Mouse (Mus musculus): ENCODE measurements around the gene Ubxn6. TPM values are rescaled to one million over a fixed set of nuclear protein-coding genes. Genes with fewer than 3 reads are reported as not detected.

Ubxn6 gene
- total and polyA plus RNA-seq, 3 experiments: 28.2 to 42.2 TPM; not detected in 1

DNA sequence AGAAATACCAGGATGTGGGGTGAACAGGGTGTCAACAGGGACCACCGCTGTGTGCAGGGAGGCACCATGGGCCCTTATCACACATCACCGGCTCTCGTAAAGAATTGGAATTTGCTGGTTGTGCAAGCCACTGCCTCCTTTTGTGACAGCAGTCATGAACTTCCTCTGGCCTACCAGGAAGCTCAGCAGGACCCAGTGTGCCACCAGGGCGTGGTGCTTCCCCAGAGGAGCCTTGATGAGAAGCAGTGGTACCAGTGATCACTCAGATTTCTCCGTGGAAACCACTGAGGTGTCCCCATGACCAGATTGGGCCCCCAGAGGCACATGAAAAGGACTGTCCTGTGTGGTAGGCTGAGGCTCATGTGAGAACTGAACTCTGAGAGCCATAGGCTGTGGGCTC is 51.4 kb downstream of the Ubxn6 start:
- Histone ChIP-seq H3K27me3 (ENCODE audit: control insufficient read depth in 1 of 2, insufficient read depth in 2 of 2, low read length in 2 of 2) (no peaks in the 10 kb centered on the region), H3K79me2 (ENCODE audit: control insufficient read depth, insufficient read depth, low read length, poor library complexity) (peaks cover 19% of the 10 kb centered on the region), H3K4me3 (ENCODE audit: control insufficient read depth in 1 of 2, insufficient read depth in 1 of 2, low read depth in 2 of 2, low read length in 2 of 2) (no peak overlapping the region), H3K9ac (ENCODE audit: control insufficient read depth, low read depth, low read length, poor library complexity, severe bottlenecking) (no peak overlapping the region), H3K27ac (ENCODE audit: control insufficient read depth, low read depth, low read length) (no peak overlapping the region), H3K36me3 (ENCODE audit: control insufficient read depth in 1 of 2, insufficient read depth in 2 of 2, low read length in 2 of 2) (peaks cover 0 to 7% of the 10 kb centered on the region in 2 experiments; a peak in 1 of 4 replicates), H3K4me1 (ENCODE audit: control insufficient read depth in 1 of 2, insufficient read depth in 2 of 2, low read length in 2 of 2) (no peaks in the 10 kb centered on the region), H3K9me3 (replicated peaks; ENCODE audit: insufficient read depth, low read length) (no peaks in the 10 kb centered on the region)
- no peak for DNase-seq (ENCODE audit: low read depth, low spot score)
- TF ChIP-seq GATA1 (IDR thresholded peaks at IDR 0.05; ENCODE audit: low read depth, low read length): no peak
- TF ChIP-seq POLR2A (IDR thresholded peaks at IDR 0.05; ENCODE audit: control insufficient read depth in 1 of 2, insufficient read depth in 1 of 2, low read depth in 1 of 2, low read length in 2 of 2, poor library complexity in 1 of 2): no peak
- TF ChIP-seq USF1 (IDR thresholded peaks at IDR 0.05; ENCODE audit: low read depth, low read length): no peak
- TF ChIP-seq EP300 (IDR thresholded peaks at IDR 0.05; ENCODE audit: low read depth in 1 of 2, low read length in 2 of 2): no peak
- TF ChIP-seq MYB (IDR thresholded peaks at IDR 0.05; ENCODE audit: low read depth, low read length): no peak
- no peak for TF ChIP-seq POLR2AphosphoS2 (IDR thresholded peaks at IDR 0.05; ENCODE audit: low read length)
- no peak for TF ChIP-seq CHD2 (IDR thresholded peaks at IDR 0.05; ENCODE audit: low read length)
- TF ChIP-seq ZMIZ1 (IDR thresholded peaks at IDR 0.05; ENCODE audit: low read depth, low read length): no peak
- TF ChIP-seq MAFK (IDR thresholded peaks at IDR 0.05; ENCODE audit: borderline replicate concordance, low read depth, low read length): no peak
- TF ChIP-seq SMC3 (IDR thresholded peaks at IDR 0.05; ENCODE audit: low read depth, low read length): no peak
- no peak for TF ChIP-seq USF2 (IDR thresholded peaks at IDR 0.05; ENCODE audit: borderline replicate concordance in 1 of 2, insufficient read depth in 1 of 2, low read depth in 1 of 2, low read length in 2 of 2)
- no peak for TF ChIP-seq E2F4 (IDR thresholded peaks at IDR 0.05; ENCODE audit: borderline replicate concordance, low read depth, low read length)

DNA sequence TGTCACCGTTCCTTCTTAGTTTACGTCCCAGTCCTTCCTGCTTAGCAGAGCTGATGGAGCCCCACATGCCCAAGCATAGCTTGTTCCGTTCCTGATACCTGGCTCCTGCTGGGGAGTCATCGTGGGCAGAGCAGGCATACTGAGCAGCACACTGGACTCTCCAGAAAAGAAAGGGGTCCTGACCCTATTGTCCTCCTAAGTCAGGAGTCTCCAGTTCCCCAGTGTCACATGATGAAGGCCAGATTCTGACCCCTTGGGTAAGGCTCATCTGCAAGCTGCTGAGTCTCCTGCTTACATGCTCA is 51.9 kb downstream of the Ubxn6 start:
- H3K9ac ChIP-seq (ENCODE audit: control insufficient read depth, low read depth, low read length, poor library complexity, severe bottlenecking): no peak overlapping the region
- H3K36me3 ChIP-seq (ENCODE audit: control insufficient read depth in 1 of 2, insufficient read depth in 2 of 2, low read length in 2 of 2): peaks cover 0 to 5% of the 10 kb centered on the region in 2 experiments; a peak in 1 of 4 replicates
- H3K79me2 ChIP-seq (ENCODE audit: control insufficient read depth, insufficient read depth, low read length, poor library complexity): peaks cover 17% of the 10 kb centered on the region
- H3K27ac ChIP-seq (ENCODE audit: control insufficient read depth, low read depth, low read length): no peak overlapping the region
- H3K9me3 ChIP-seq (replicated peaks; ENCODE audit: insufficient read depth, low read length): no peaks in the 10 kb centered on the region
- no peaks in the 10 kb centered on the region for H3K4me1 ChIP-seq (ENCODE audit: control insufficient read depth in 1 of 2, insufficient read depth in 2 of 2, low read length in 2 of 2)
- H3K4me3 ChIP-seq (ENCODE audit: control insufficient read depth in 1 of 2, insufficient read depth in 1 of 2, low read depth in 2 of 2, low read length in 2 of 2): no peak overlapping the region
- no peaks in the 10 kb centered on the region for H3K27me3 ChIP-seq (ENCODE audit: control insufficient read depth in 1 of 2, insufficient read depth in 2 of 2, low read length in 2 of 2)
- no peak for TF ChIP-seq CTCF (IDR thresholded peaks at IDR 0.05 in 2 of 3, conservative IDR thresholded peaks at IDR 0.05 in 1 of 3; ENCODE audit: control insufficient read depth in 1 of 3, insufficient read depth in 1 of 3, low read depth in 2 of 3, low read length in 3 of 3, poor library complexity in 1 of 3, severe bottlenecking in 1 of 3)
- no peak for TF ChIP-seq MYC (IDR thresholded peaks at IDR 0.05; ENCODE audit: low read depth, low read length)
- no peak for TF ChIP-seq CHD2 (IDR thresholded peaks at IDR 0.05; ENCODE audit: low read length)
- TF ChIP-seq CHD1 (IDR thresholded peaks at IDR 0.05; ENCODE audit: low read depth, low read length): no peak
- no peak for TF ChIP-seq RCOR1 (IDR thresholded peaks at IDR 0.05; ENCODE audit: low read depth, low read length)
- no peak for DNase-seq (ENCODE audit: low read depth, low spot score)

Measured in MEL (cell line).